Mouse (Mus musculus): ENCODE measurements around the gene Tmem254c. TPM values are rescaled to one million over a fixed set of nuclear protein-coding genes. Genes with fewer than 3 reads are reported as not detected.
"Not testable (repeated sequence)": the region's sequence is repeated elsewhere in the genome, so short reads cannot be mapped to it uniquely, and the experiment has no call there.

Gene Tmem254c
- 34.7 and 41.0 TPM in 2 replicates for polyA plus RNA-seq (2015; fragmentation: Nextera tagmentation; extraction: Ambion mirVana)

DNA sequence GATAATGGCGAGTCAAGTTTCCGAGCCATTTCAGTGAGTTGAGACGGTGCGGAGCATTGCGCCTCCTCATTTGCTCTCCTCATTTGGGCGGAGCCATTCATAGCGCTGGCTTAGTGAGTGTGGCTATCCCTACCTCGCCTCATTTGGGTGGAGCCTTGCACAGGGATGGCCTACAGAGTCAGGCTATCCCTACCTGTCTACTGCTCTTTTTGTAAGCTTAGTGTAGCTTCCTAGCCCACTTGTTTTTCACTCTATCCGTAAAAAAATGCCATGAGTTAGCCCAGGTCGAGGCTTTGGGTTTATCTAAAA lies at the start of gene Tmem254c:
Tmem254c (minus strand) TSS at position 31 of the 309 bp plus-strand sequence.
- H3K9ac ChIP-seq (replicated peaks); DNase-seq; H3K4me1 ChIP-seq (ENCODE audit: insufficient read depth); H3K4me3 ChIP-seq (ENCODE audit: low read depth, low read length); H3K27ac ChIP-seq (ENCODE audit: low read depth); H3K27me3 ChIP-seq (ENCODE audit: insufficient read depth, low read length); H3K9me3 ChIP-seq (ENCODE audit: low read length); H3K4me2 ChIP-seq (ENCODE audit: low read depth, low read length); H3K36me3 ChIP-seq (replicated peaks; ENCODE audit: insufficient read depth, low read length): not testable (repeated sequence)
- WGBS (ENCODE audit: insufficient replicate concordance) = no CpG with 5 or more reads among the region's 10 CpGs
- peak; percentile 87 for ATAC-seq

- not testable (repeated sequence) for H3K36me3 ChIP-seq (replicated peaks; ENCODE audit: insufficient read depth, low read length); H3K4me3 ChIP-seq (ENCODE audit: low read depth, low read length); H3K9ac ChIP-seq (replicated peaks); H3K27me3 ChIP-seq (ENCODE audit: insufficient read depth, low read length); H3K9me3 ChIP-seq (ENCODE audit: low read length); DNase-seq; H3K4me1 ChIP-seq (ENCODE audit: insufficient read depth); H3K4me2 ChIP-seq (ENCODE audit: low read depth, low read length); H3K27ac ChIP-seq (ENCODE audit: low read depth)
- no CpG with 5 or more reads among the region's 3 CpGs for WGBS (ENCODE audit: insufficient replicate concordance)
- peak; percentile 87 for ATAC-seq
These were observed 30.5 kb upstream of the Tmem254c start for GRCm38 (mm10) chr14:26097622-26098021.

DNA sequence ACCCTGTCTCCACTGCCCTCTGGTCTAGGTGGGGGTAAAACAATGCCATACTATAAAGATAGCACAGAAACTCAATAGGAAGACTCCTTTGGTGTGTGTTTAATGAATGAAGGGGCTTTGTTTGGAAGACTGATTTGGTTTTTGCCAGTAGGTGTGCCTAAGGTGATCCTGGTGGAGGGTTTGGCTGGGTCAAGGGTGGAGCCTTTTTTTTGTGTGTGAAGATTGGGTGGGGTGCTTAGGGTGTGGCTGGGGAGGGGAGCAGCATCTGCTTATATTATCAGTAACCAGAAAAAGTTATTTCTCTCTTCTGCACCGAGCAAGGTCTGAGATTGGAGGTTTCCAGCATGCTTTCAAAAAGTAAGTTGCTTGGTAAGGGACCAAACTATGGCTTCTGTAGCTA lies 14.8 kb upstream of the Tmem254c start, which contains the start of gene Cphx3:
Cphx3 (plus strand) TSS at position 301 of the 400 bp plus-strand sequence.
- H3K9me3 ChIP-seq (ENCODE audit: low read length); H3K4me1 ChIP-seq (ENCODE audit: insufficient read depth); H3K27me3 ChIP-seq (ENCODE audit: insufficient read depth, low read length); H3K9ac ChIP-seq (replicated peaks); H3K27ac ChIP-seq (ENCODE audit: low read depth); ATAC-seq; DNase-seq; H3K36me3 ChIP-seq (replicated peaks; ENCODE audit: insufficient read depth, low read length); H3K4me2 ChIP-seq (ENCODE audit: low read depth, low read length); H3K4me3 ChIP-seq (ENCODE audit: low read depth, low read length): not testable (repeated sequence)
- no CpG with 5 or more reads among the region's 1 CpGs for WGBS (ENCODE audit: insufficient replicate concordance)

DNA sequence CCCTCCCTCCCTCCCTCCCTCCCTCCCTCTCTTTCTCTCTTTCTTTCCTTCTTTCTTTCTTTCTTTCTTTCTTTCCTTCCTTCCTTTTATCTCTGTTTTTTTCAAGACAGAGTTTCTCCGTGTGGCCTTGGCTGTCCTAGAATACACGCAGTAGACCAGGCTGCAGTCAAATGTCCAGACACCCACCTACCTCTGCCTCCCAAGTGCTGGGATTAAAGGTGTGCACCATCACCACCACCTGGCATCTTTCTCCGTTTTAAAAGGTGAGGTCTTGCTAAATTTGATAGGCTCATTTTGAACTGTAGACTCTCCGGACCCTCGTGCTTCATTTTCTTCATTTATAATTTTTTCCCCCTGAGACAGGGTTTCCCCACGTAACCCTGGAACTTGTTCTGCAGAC lies 14.1 kb upstream of the Tmem254c start, which contains the start of gene Cphx2:
Cphx2 (plus strand) TSS at position 301 of the 400 bp plus-strand sequence.
- not testable (repeated sequence) for H3K4me1 ChIP-seq (ENCODE audit: insufficient read depth); ATAC-seq
- WGBS (ENCODE audit: insufficient replicate concordance) = no CpG with 5 or more reads among the region's 6 CpGs

GRCm38 (mm10) chr14:26076620-26077390 lies 9.7 kb upstream of the Tmem254c start:
- no CpG with 5 or more reads among the region's 5 CpGs for WGBS (ENCODE audit: insufficient replicate concordance)
- not testable (repeated sequence) for H3K36me3 ChIP-seq (replicated peaks; ENCODE audit: insufficient read depth, low read length); H3K4me2 ChIP-seq (ENCODE audit: low read depth, low read length); H3K4me3 ChIP-seq (ENCODE audit: low read depth, low read length); H3K9ac ChIP-seq (replicated peaks); H3K4me1 ChIP-seq (ENCODE audit: insufficient read depth); H3K27ac ChIP-seq (ENCODE audit: low read depth); H3K27me3 ChIP-seq (ENCODE audit: insufficient read depth, low read length); H3K9me3 ChIP-seq (ENCODE audit: low read length); DNase-seq
- ATAC-seq = peak; percentile 99

More for the DNA sequence above, 14.1 kb upstream of the Tmem254c start, which contains the start of gene Cphx2:
- not testable (repeated sequence) for DNase-seq; H3K4me2 ChIP-seq (ENCODE audit: low read depth, low read length); H3K36me3 ChIP-seq (replicated peaks; ENCODE audit: insufficient read depth, low read length); H3K27me3 ChIP-seq (ENCODE audit: insufficient read depth, low read length); H3K9me3 ChIP-seq (ENCODE audit: low read length); H3K9ac ChIP-seq (replicated peaks); H3K27ac ChIP-seq (ENCODE audit: low read depth); H3K4me3 ChIP-seq (ENCODE audit: low read depth, low read length)

- not testable (repeated sequence) for H3K36me3 ChIP-seq (replicated peaks; ENCODE audit: insufficient read depth, low read length); H3K9ac ChIP-seq (replicated peaks); DNase-seq; H3K9me3 ChIP-seq (ENCODE audit: low read length); H3K27me3 ChIP-seq (ENCODE audit: insufficient read depth, low read length); H3K27ac ChIP-seq (ENCODE audit: low read depth); H3K4me1 ChIP-seq (ENCODE audit: insufficient read depth); H3K4me2 ChIP-seq (ENCODE audit: low read depth, low read length); H3K4me3 ChIP-seq (ENCODE audit: low read depth, low read length)
- WGBS (ENCODE audit: insufficient replicate concordance) = no CpG with 5 or more reads among the region's 44 CpGs
- peak; percentile 83 for ATAC-seq
These were observed 406 bp downstream of the Tmem254c start for GRCm38 (mm10) chr14:26066574-26067324.

GRCm38 (mm10) chr14:26059362-26059761 lies 7.8 kb downstream of the Tmem254c start:
- not testable (repeated sequence) for H3K4me2 ChIP-seq (ENCODE audit: low read depth, low read length); H3K4me1 ChIP-seq (ENCODE audit: insufficient read depth); H3K27me3 ChIP-seq (ENCODE audit: insufficient read depth, low read length); H3K27ac ChIP-seq (ENCODE audit: low read depth); H3K36me3 ChIP-seq (replicated peaks; ENCODE audit: insufficient read depth, low read length); DNase-seq; ATAC-seq; H3K9ac ChIP-seq (replicated peaks); H3K4me3 ChIP-seq (ENCODE audit: low read depth, low read length); H3K9me3 ChIP-seq (ENCODE audit: low read length)
- no CpG with 5 or more reads among the region's 6 CpGs for WGBS (ENCODE audit: insufficient replicate concordance)

GRCm38 (mm10) chr14:26058184-26058583 lies 9.0 kb downstream of the Tmem254c start:
- not testable (repeated sequence) for H3K36me3 ChIP-seq (replicated peaks; ENCODE audit: insufficient read depth, low read length); ATAC-seq; H3K9me3 ChIP-seq (ENCODE audit: low read length); DNase-seq; H3K4me2 ChIP-seq (ENCODE audit: low read depth, low read length); H3K27me3 ChIP-seq (ENCODE audit: insufficient read depth, low read length); H3K4me3 ChIP-seq (ENCODE audit: low read depth, low read length); H3K9ac ChIP-seq (replicated peaks); H3K27ac ChIP-seq (ENCODE audit: low read depth); H3K4me1 ChIP-seq (ENCODE audit: insufficient read depth)
- no CpG with 5 or more reads among the region's 3 CpGs for WGBS (ENCODE audit: insufficient replicate concordance)

GRCm38 (mm10) chr14:26048767-26049166 lies 18.4 kb downstream of the Tmem254c start:
- not testable (repeated sequence) for H3K27ac ChIP-seq (ENCODE audit: low read depth); ATAC-seq; H3K9ac ChIP-seq (replicated peaks); H3K4me3 ChIP-seq (ENCODE audit: low read depth, low read length); H3K4me2 ChIP-seq (ENCODE audit: low read depth, low read length); H3K9me3 ChIP-seq (ENCODE audit: low read length); H3K4me1 ChIP-seq (ENCODE audit: insufficient read depth); H3K27me3 ChIP-seq (ENCODE audit: insufficient read depth, low read length); H3K36me3 ChIP-seq (replicated peaks; ENCODE audit: insufficient read depth, low read length); DNase-seq
- no CpG with 5 or more reads among the region's 9 CpGs for WGBS (ENCODE audit: insufficient replicate concordance)
